Mouse (Mus musculus) gastrocnemius, adult 2 months (tissue): Measurements from ENCODE around the gene Ssbp3. TPM values are rescaled to one million over a fixed set of nuclear protein-coding genes. Genes with fewer than 3 reads are reported as not detected.

Experiments
- DNase-seq: peaks from one replicate; pipeline ENCODE4 v3.0.0; 2022
- H3K27ac ChIP-seq: fragments of 200-600 bp; 2 replicates; pipeline ENCODE4 v1.8.1; 2022; ENCODE audit warnings: mild to moderate bottlenecking
- H3K4me3 ChIP-seq: fragments of 200-600 bp; 2 replicates; pipeline ENCODE4 v1.8.1; 2022; ENCODE audit warnings: mild to moderate bottlenecking, moderate library complexity
- CTCF ChIP-seq: fragments of 200-600 bp; IDR thresholded peaks from 2 replicates; pipeline ENCODE4 v1.8.1; 2022; ENCODE audit warnings: antibody characterized with exemption, mild to moderate bottlenecking, moderate library complexity
- intact Hi-C: fragments of 180-260 bp; cut with DNase I; formaldehyde crosslinking; loops from one replicate; pipeline ENCODE4 v1.15.1; 2025
- total RNA-seq, 2 experiments: library from RNA; stranded (reverse); gene quantifications; 2 replicates each; pipeline ENCODE4 v1.2.3; 2021

Ssbp3 gene
- total RNA-seq, 2 experiments from 2014 or later = 23.7 to 30.0 TPM

GRCm38 (mm10) chr4:107038303-107038702, 127.8 kb downstream of the Ssbp3 start:
- H3K27ac ChIP-seq = no peak overlapping the region
- no peak for TF ChIP-seq CTCF
- intact Hi-C loops = no loop called here

GRCm38 (mm10) chr4:107039270-107039669, 128.8 kb downstream of the Ssbp3 start:
- no peak overlapping the region for H3K4me3 ChIP-seq

More at GRCm38 (mm10) chr4:107038303-107038702, 127.8 kb downstream of the Ssbp3 start:
- no peak overlapping the region for H3K4me3 ChIP-seq
- DNase-seq = no peak

GRCm38 (mm10) chr4:107042304-107042703, 131.8 kb downstream of the Ssbp3 start:
- intact Hi-C loops = no loop called here
- TF ChIP-seq CTCF = no peak
- no peak for DNase-seq
- no peak overlapping the region for H3K27ac ChIP-seq
- H3K4me3 ChIP-seq = no peak overlapping the region

More at GRCm38 (mm10) chr4:107039270-107039669, 128.8 kb downstream of the Ssbp3 start:
- no peak overlapping the region for H3K27ac ChIP-seq
- no peak for TF ChIP-seq CTCF
- intact Hi-C loops = no loop called here
- DNase-seq = no peak

- intact Hi-C loops = no loop called here
- no peak for DNase-seq
- H3K27ac ChIP-seq = no peak overlapping the region
- no peak overlapping the region for H3K4me3 ChIP-seq
- no peak for TF ChIP-seq CTCF
These were observed 134.7 kb downstream of the Ssbp3 start for GRCm38 (mm10) chr4:107045188-107045587.

- TF ChIP-seq CTCF = no peak
- intact Hi-C loops = no loop called here
- 0 out of 2 replicates have a peak overlapping the region, but pooled peaks have one; percentile 1 for H3K27ac ChIP-seq
- DNase-seq = no peak
- H3K4me3 ChIP-seq = no peak overlapping the region
These were observed 137.3 kb downstream of the Ssbp3 start for GRCm38 (mm10) chr4:107047806-107048205.

- intact Hi-C loops = no loop called here
- TF ChIP-seq CTCF = no peak
- no peak overlapping the region for H3K4me3 ChIP-seq
- peak overlapping the region; percentile 64 for H3K27ac ChIP-seq
- peak; percentile 95 for DNase-seq
These were observed 138.2 kb downstream of the Ssbp3 start for GRCm38 (mm10) chr4:107048568-107049162.

- no peak for DNase-seq
- no peak overlapping the region for H3K4me3 ChIP-seq
- no peak overlapping the region for H3K27ac ChIP-seq
- TF ChIP-seq CTCF = no peak
- intact Hi-C loops = loop anchor here (5.0 kb wide), 1 partner anchor 35 kb away; no protein-coding TSS in a partner anchor
These were observed 141.4 kb downstream of the Ssbp3 start for GRCm38 (mm10) chr4:107051889-107052288.

GRCm38 (mm10) chr4:107052962-107053553, 142.6 kb downstream of the Ssbp3 start:
- intact Hi-C loops = loop anchor here (5.0 kb wide), 1 partner anchor 36 kb away; no protein-coding TSS in a partner anchor
- no peak for TF ChIP-seq CTCF
- Histone ChIP-seq H3K27ac (no peak overlapping the region), H3K4me3 (no peak overlapping the region)
- no peak for DNase-seq

- Histone ChIP-seq H3K27ac (peak overlapping the region; percentile 70), H3K4me3 (no peak overlapping the region)
- intact Hi-C loops = no loop called here
- DNase-seq = peak; percentile 68
- TF ChIP-seq CTCF = no peak
These were observed 145.6 kb downstream of the Ssbp3 start for GRCm38 (mm10) chr4:107056088-107056487.

- intact Hi-C loops = no loop called here
- Histone ChIP-seq H3K4me3 (no peak overlapping the region), H3K27ac (no peak overlapping the region)
- no peak for TF ChIP-seq CTCF
- no peak for DNase-seq
These were observed 147.8 kb downstream of the Ssbp3 start for GRCm38 (mm10) chr4:107058346-107058745.

GRCm38 (mm10) chr4:107058781-107059180, 148.3 kb downstream of the Ssbp3 start:
- intact Hi-C loops = no loop called here
- no peak overlapping the region for H3K27ac ChIP-seq
- H3K4me3 ChIP-seq = no peak overlapping the region
- no peak for DNase-seq
- TF ChIP-seq CTCF = no peak

GRCm38 (mm10) chr4:107061560-107061959, 151.1 kb downstream of the Ssbp3 start:
- no peak for DNase-seq
- Histone ChIP-seq H3K4me3 (no peak overlapping the region), H3K27ac (no peak overlapping the region)
- intact Hi-C loops = no loop called here
- TF ChIP-seq CTCF = no peak

- H3K27ac ChIP-seq = no peak overlapping the region
- DNase-seq = no peak
- H3K4me3 ChIP-seq = no peak overlapping the region
- intact Hi-C loops = no loop called here
- no peak for TF ChIP-seq CTCF
These were observed 152.7 kb downstream of the Ssbp3 start for GRCm38 (mm10) chr4:107063214-107063613.
